Mouse (Mus musculus): Measurements from ENCODE around the gene Fbln5. TPM values are rescaled to one million over a fixed set of nuclear protein-coding genes. Genes with fewer than 3 reads are reported as not detected.

The Fbln5 gene
- total RNA-seq, 2 experiments from 2014 or later: 67.9 to 72.8 TPM

- peak in 1 of 2 experiments; percentile 39 for DNase-seq
Observed at GRCm38 (mm10) chr12:101811181-101811580, 7.7 kb downstream of the Fbln5 start.

- peak in 1 of 2 experiments; percentile 26 for DNase-seq
Observed at GRCm38 (mm10) chr12:101810515-101810914, 8.3 kb downstream of the Fbln5 start.

- DNase-seq: peak; percentile 32 to 60
Observed at GRCm38 (mm10) chr12:101807400-101807799, 11.5 kb downstream of the Fbln5 start.

- no peak for DNase-seq
Observed at GRCm38 (mm10) chr12:101802445-101802844, 16.4 kb downstream of the Fbln5 start.

- DNase-seq: no peak
Observed at GRCm38 (mm10) chr12:101801744-101802143, 17.1 kb downstream of the Fbln5 start.

GRCm38 (mm10) chr12:101801051-101801450 is 17.8 kb downstream of the Fbln5 start:
- no peak for DNase-seq

- no peak for DNase-seq
Observed at GRCm38 (mm10) chr12:101798189-101798922, 20.5 kb downstream of the Fbln5 start.

- DNase-seq: peak; percentile 54 to 59
Observed at GRCm38 (mm10) chr12:101794458-101794857, 24.4 kb downstream of the Fbln5 start.

- DNase-seq: peak; percentile 24 to 27
Observed at GRCm38 (mm10) chr12:101793221-101793621, 25.6 kb downstream of the Fbln5 start.

- no peak for DNase-seq
Observed at GRCm38 (mm10) chr12:101792684-101793083, 26.2 kb downstream of the Fbln5 start.

- no peak for DNase-seq
Observed at GRCm38 (mm10) chr12:101789767-101790166, 29.1 kb downstream of the Fbln5 start.

GRCm38 (mm10) chr12:101789250-101789649 is 29.6 kb downstream of the Fbln5 start:
- DNase-seq: no peak

GRCm38 (mm10) chr12:101782787-101783186 is 36.1 kb downstream of the Fbln5 start:
- DNase-seq: no peak

- DNase-seq: no peak
Observed at GRCm38 (mm10) chr12:101780915-101781314, 37.9 kb downstream of the Fbln5 start.

- DNase-seq: no peak
Observed at GRCm38 (mm10) chr12:101777613-101778325, 41.1 kb downstream of the Fbln5 start.

GRCm38 (mm10) chr12:101776383-101776782 is 42.5 kb downstream of the Fbln5 start:
- peak in 1 of 2 experiments; percentile 18 for DNase-seq

- no peak for DNase-seq
Observed at GRCm38 (mm10) chr12:101774116-101774515, 44.7 kb downstream of the Fbln5 start.

- no peak for DNase-seq
Observed at GRCm38 (mm10) chr12:101772962-101773361, 45.9 kb downstream of the Fbln5 start.

- no peak for DNase-seq
Observed at GRCm38 (mm10) chr12:101770283-101771015, 48.4 kb downstream of the Fbln5 start.

GRCm38 (mm10) chr12:101767306-101768053 is 51.4 kb downstream of the Fbln5 start:
- peak; percentile 38 to 57 for DNase-seq

GRCm38 (mm10) chr12:101766228-101766852 is 52.5 kb downstream of the Fbln5 start:
- DNase-seq: peak; percentile 1 to 22

All from adrenal gland, postnatal 36 days (tissue).